Mouse (Mus musculus) bone marrow, adult 2 months (tissue): ENCODE measurements around the gene Slc1a2.

Source experiments
- CTCF ChIP-seq: fragments of 200-500 bp; IDR thresholded peaks from 2 replicates; pipeline ENCODE4 v1.5.1; 2011; ENCODE audit warnings: low read length, control low read depth; ENCODE audit not compliant: control insufficient read depth, insufficient read depth
- POLR2A ChIP-seq: fragments of 200-500 bp; IDR thresholded peaks from 2 replicates; pipeline ENCODE4 v1.6.1; 2011; ENCODE audit warnings: low read depth, mild to moderate bottlenecking, control low read depth, low read length, borderline replicate concordance; ENCODE audit not compliant: control insufficient read depth

- TF ChIP-seq CTCF (no peak), POLR2A (no peak)
Observed at GRCm38 (mm10) chr2:102658163-102658660, at the start of gene Slc1a2.
